Mouse (Mus musculus): ENCODE results near the gene Kif5c. TPM values are rescaled to one million over a fixed set of nuclear protein-coding genes. Genes with fewer than 3 reads are reported as not detected.

Kif5c gene
- polyA plus RNA-seq, 1 experiment: 19.0 TPM

DNA sequence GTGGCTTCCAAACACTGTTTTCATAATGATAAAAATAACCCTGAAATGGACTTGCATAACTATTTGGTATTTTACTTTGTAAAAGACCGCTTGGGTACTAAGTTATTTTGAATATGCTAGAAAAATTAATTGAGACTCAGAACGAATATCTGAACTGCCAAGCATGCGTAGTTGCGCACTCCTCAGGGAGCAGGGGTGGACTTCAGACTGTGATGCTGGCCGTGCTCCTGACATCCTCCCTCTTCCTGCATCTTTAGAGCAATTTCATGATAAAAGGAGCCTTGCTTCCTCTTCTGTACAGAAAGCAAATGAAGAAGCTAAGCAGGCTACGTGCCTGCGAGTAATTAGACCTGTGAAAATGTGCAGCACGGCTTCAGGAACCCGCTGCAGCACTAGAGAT lies 101.2 kb downstream of the Kif5c start:
- Histone ChIP-seq H3K4me1 (ENCODE audit: control insufficient read depth, insufficient read depth, low read length) (no peaks in the 10 kb centered on the region; the same call in 1 of the 2 replicates), H3K4me3 (ENCODE audit: control insufficient read depth, low read depth, low read length) (no peak overlapping the region), H3K36me3 (ENCODE audit: control insufficient read depth, insufficient read depth, low read length) (no peaks in the 10 kb centered on the region), H3K27me3 (ENCODE audit: control insufficient read depth, insufficient read depth, low read length) (no peaks in the 10 kb centered on the region), H3K27ac (ENCODE audit: control insufficient read depth, insufficient read depth, low read depth, low read length) (no peak overlapping the region)
- no peak for TF ChIP-seq POLR2A (IDR thresholded peaks at IDR 0.05; ENCODE audit: control insufficient read depth, low read depth, low read length)
- no peak for TF ChIP-seq CTCF (IDR thresholded peaks at IDR 0.05; ENCODE audit: control insufficient read depth, insufficient read depth, insufficient replicate concordance, low read depth, low read length)

DNA sequence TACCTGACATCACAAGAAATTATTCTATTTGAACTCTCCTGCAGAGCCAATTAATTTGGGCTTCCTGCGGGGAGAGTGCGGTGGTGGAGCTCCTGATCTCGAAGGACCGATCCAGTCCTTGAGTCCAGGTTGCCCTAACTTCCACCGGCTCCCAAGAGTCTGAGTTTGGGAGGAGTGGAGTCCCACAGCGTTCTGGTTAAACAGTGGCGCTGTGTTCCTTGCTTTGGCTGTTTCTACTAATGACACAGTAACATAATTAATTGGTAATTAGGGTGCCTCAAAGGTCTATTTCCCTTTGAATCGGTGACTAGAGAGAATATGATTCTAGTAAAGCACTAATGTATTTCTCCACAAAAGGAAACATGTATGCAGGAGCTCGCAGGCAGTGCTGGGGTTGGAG lies 103.2 kb downstream of the Kif5c start:
- Histone ChIP-seq H3K4me1 (ENCODE audit: control insufficient read depth, insufficient read depth, low read length) (no peaks in the 10 kb centered on the region; the same call in 1 of the 2 replicates), H3K27ac (ENCODE audit: control insufficient read depth, insufficient read depth, low read depth, low read length) (no peak overlapping the region), H3K27me3 (ENCODE audit: control insufficient read depth, insufficient read depth, low read length) (no peaks in the 10 kb centered on the region), H3K36me3 (ENCODE audit: control insufficient read depth, insufficient read depth, low read length) (no peaks in the 10 kb centered on the region), H3K4me3 (ENCODE audit: control insufficient read depth, low read depth, low read length) (no peak overlapping the region)
- TF ChIP-seq POLR2A (IDR thresholded peaks at IDR 0.05; ENCODE audit: control insufficient read depth, low read depth, low read length) (no peak), CTCF (IDR thresholded peaks at IDR 0.05; ENCODE audit: control insufficient read depth, insufficient read depth, insufficient replicate concordance, low read depth, low read length) (no peak)

DNA sequence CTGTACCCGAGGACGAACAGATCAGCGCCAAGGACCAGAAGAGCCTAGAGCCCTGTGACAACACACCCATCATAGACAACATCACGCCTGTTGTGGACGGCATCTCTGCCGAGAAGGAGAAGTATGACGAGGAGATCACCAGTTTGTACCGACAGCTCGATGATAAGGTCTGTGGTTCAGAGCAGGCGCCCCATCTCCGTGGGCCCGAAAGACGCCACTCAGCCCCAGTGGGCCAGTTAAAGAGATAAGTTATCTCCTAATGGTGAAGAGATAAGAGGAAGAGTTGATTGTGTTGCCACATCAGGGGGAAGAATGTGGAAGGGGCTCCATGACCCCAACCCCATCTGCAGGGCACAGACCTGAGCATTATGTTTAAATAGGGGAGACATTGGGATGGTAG lies 103.9 kb downstream of the Kif5c start:
- H3K36me3 ChIP-seq (ENCODE audit: control insufficient read depth, insufficient read depth, low read length): no peaks in the 10 kb centered on the region
- no peaks in the 10 kb centered on the region for H3K27me3 ChIP-seq (ENCODE audit: control insufficient read depth, insufficient read depth, low read length)
- TF ChIP-seq CTCF (IDR thresholded peaks at IDR 0.05; ENCODE audit: control insufficient read depth, insufficient read depth, insufficient replicate concordance, low read depth, low read length) (no peak), POLR2A (IDR thresholded peaks at IDR 0.05; ENCODE audit: control insufficient read depth, low read depth, low read length) (no peak)
- no peak overlapping the region for H3K27ac ChIP-seq (ENCODE audit: control insufficient read depth, insufficient read depth, low read depth, low read length)
- H3K4me3 ChIP-seq (ENCODE audit: control insufficient read depth, low read depth, low read length): no peak overlapping the region
- H3K4me1 ChIP-seq (ENCODE audit: control insufficient read depth, insufficient read depth, low read length): no peaks in the 10 kb centered on the region; the same call in 1 of the 2 replicates

DNA sequence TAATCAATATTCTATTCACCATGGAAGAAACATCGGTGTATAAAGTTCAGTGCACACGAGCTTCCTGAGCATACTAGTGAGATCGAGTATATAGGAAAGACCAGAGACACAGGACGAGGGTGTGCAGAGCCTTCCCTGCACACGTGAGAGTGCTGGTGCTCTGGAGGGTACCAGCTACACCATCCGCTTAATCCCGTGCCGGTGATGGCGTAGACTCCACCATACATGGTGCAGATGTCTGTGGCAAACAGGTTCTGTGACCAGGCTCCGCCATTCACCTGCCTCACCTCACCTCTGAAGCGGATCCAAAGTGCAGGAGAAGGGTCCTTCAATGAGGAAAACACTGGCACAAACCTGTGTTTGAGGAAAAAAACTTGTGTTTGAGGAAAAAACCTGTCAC lies 107.6 kb downstream of the Kif5c start:
- Histone ChIP-seq H3K4me1 (ENCODE audit: control insufficient read depth, insufficient read depth, low read length) (no peaks in the 10 kb centered on the region), H3K27me3 (ENCODE audit: control insufficient read depth, insufficient read depth, low read length) (no peaks in the 10 kb centered on the region), H3K36me3 (ENCODE audit: control insufficient read depth, insufficient read depth, low read length) (no peaks in the 10 kb centered on the region), H3K4me3 (ENCODE audit: control insufficient read depth, low read depth, low read length) (no peak overlapping the region), H3K27ac (ENCODE audit: control insufficient read depth, insufficient read depth, low read depth, low read length) (no peak overlapping the region)
- TF ChIP-seq POLR2A (IDR thresholded peaks at IDR 0.05; ENCODE audit: control insufficient read depth, low read depth, low read length): no peak
- TF ChIP-seq CTCF (IDR thresholded peaks at IDR 0.05; ENCODE audit: control insufficient read depth, insufficient read depth, insufficient replicate concordance, low read depth, low read length): no peak

DNA sequence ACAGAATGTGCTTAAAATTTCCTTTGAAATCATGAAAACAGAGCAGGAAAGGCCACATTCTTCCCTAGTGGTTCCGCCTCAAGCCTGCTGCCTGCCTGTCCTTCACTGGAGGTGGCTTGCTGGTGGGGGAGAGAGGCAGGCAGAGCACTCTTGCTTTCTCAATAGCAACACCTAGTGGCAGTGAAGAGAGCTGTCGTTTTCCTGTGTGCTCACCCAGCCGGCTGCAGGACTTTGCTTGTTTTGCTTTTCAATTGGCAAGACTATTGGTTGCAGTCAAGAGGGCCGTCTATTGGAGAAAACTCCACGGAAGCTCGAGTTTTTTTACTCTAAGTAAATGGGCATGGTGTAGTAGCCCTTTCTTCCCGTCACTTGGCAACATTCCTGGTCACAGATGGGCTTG lies 108.1 kb downstream of the Kif5c start:
- TF ChIP-seq POLR2A (IDR thresholded peaks at IDR 0.05; ENCODE audit: control insufficient read depth, low read depth, low read length) (no peak), CTCF (IDR thresholded peaks at IDR 0.05; ENCODE audit: control insufficient read depth, insufficient read depth, insufficient replicate concordance, low read depth, low read length) (peak; percentile 71; the same call in 1 of the 2 replicates)
- Histone ChIP-seq H3K27me3 (ENCODE audit: control insufficient read depth, insufficient read depth, low read length) (no peaks in the 10 kb centered on the region), H3K4me3 (ENCODE audit: control insufficient read depth, low read depth, low read length) (no peak overlapping the region), H3K4me1 (ENCODE audit: control insufficient read depth, insufficient read depth, low read length) (no peaks in the 10 kb centered on the region), H3K36me3 (ENCODE audit: control insufficient read depth, insufficient read depth, low read length) (no peaks in the 10 kb centered on the region), H3K27ac (ENCODE audit: control insufficient read depth, insufficient read depth, low read depth, low read length) (no peak overlapping the region)

DNA sequence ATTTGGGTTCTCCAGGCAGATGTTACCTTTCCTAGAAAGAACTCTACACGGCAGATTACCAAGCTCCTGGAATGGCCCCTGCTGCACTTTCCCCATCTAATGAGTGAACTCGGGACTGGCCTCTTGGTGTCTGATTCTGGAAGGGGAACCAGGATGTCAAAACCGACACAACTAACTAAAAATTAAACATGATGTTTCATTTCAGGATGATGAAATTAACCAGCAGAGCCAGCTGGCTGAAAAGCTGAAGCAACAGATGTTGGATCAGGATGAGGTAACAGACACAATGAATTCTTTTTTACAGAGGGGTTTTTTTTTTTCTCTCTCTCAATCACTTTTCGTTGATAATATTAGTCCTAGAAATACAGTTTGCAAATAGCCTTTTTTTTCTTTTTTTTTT lies 108.6 kb downstream of the Kif5c start:
- Histone ChIP-seq H3K27me3 (ENCODE audit: control insufficient read depth, insufficient read depth, low read length) (no peaks in the 10 kb centered on the region), H3K4me1 (ENCODE audit: control insufficient read depth, insufficient read depth, low read length) (no peaks in the 10 kb centered on the region), H3K27ac (ENCODE audit: control insufficient read depth, insufficient read depth, low read depth, low read length) (no peak overlapping the region), H3K4me3 (ENCODE audit: control insufficient read depth, low read depth, low read length) (no peak overlapping the region), H3K36me3 (ENCODE audit: control insufficient read depth, insufficient read depth, low read length) (no peaks in the 10 kb centered on the region)
- TF ChIP-seq CTCF (IDR thresholded peaks at IDR 0.05; ENCODE audit: control insufficient read depth, insufficient read depth, insufficient replicate concordance, low read depth, low read length) (no peak), POLR2A (IDR thresholded peaks at IDR 0.05; ENCODE audit: control insufficient read depth, low read depth, low read length) (no peak)

DNA sequence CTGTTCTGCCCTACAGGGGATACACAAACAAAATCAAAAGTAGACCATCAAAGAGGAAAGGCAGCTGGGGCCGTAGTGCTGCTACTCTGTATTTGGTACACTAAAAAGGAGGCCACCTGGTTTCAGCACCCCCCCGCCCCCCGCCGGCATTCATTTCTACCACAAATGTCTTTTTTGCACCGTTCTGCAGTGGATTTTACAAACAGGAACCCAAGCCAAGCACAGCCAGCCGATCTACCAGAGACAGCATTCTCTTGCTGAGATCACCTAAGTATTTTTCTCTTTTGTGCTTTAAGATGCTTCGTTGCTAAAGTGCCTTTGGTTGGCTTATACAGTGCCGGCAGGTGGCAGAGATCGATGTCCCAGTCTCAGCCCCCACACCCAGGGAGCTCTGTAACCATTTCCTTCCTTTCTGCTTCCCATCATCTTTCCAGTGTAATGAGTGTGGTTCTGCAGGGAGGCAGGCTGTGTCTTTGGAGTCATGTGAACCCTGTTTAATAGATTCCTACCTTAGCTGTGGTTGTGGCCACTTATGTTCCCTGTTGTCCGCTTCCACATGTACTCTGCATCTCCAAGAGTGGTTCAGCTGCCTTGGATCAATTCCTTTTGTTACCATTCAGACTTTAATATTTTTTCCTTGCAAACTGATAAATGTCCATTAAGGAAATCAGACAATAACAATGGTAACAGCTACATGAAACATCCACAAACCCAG lies 110.0 kb downstream of the Kif5c start:
- no peak overlapping the region for H3K4me3 ChIP-seq (ENCODE audit: control insufficient read depth, low read depth, low read length)
- H3K27ac ChIP-seq (ENCODE audit: control insufficient read depth, insufficient read depth, low read depth, low read length): no peak overlapping the region
- H3K4me1 ChIP-seq (ENCODE audit: control insufficient read depth, insufficient read depth, low read length): no peaks in the 10 kb centered on the region
- no peaks in the 10 kb centered on the region for H3K27me3 ChIP-seq (ENCODE audit: control insufficient read depth, insufficient read depth, low read length)
- no peaks in the 10 kb centered on the region for H3K36me3 ChIP-seq (ENCODE audit: control insufficient read depth, insufficient read depth, low read length)
- no peak for TF ChIP-seq POLR2A (IDR thresholded peaks at IDR 0.05; ENCODE audit: control insufficient read depth, low read depth, low read length)
- no peak for TF ChIP-seq CTCF (IDR thresholded peaks at IDR 0.05; ENCODE audit: control insufficient read depth, insufficient read depth, insufficient replicate concordance, low read depth, low read length)

Data from testis, adult 2 months (tissue).